Mouse (Mus musculus): ENCODE measurements at regions not wholly inside any gene's neighbourhood (a gene's known extent, or its start where the extent isn't known, plus 50 kb on each side); places are given as distances from the start of the nearest gene placed in this dataset.
A peak's percentile ranks its signal among the peaks of the same experiment; 100 is the strongest.

GRCm38 (mm10) chr3:47348451-47348850, 900.4 kb upstream of the Pabpc4l start:
- peak; percentile 2 for DNase-seq (ENCODE audit: low spot score in 2 of 2)

- no peak for DNase-seq (ENCODE audit: low spot score in 2 of 2)
Measured at GRCm38 (mm10) chr3:47316356-47317028, 868.5 kb upstream of the Pabpc4l start.

- no peak for DNase-seq (ENCODE audit: low spot score in 2 of 2)
Measured at GRCm38 (mm10) chr3:47281783-47282182, 833.8 kb upstream of the Pabpc4l start.

GRCm38 (mm10) chr3:47280270-47280669, 832.3 kb upstream of the Pabpc4l start:
- DNase-seq (ENCODE audit: low spot score in 2 of 2): no peak

GRCm38 (mm10) chr3:47241030-47241429, 793.0 kb upstream of the Pabpc4l start:
- no peak for DNase-seq (ENCODE audit: low spot score in 2 of 2)

- no peak for DNase-seq (ENCODE audit: low spot score in 2 of 2)
Measured at GRCm38 (mm10) chr3:47230234-47230633, 782.2 kb upstream of the Pabpc4l start.

- DNase-seq (ENCODE audit: low spot score in 2 of 2): no peak
Measured at GRCm38 (mm10) chr3:47218587-47218986, 770.6 kb upstream of the Pabpc4l start.

- DNase-seq (ENCODE audit: low spot score in 2 of 2): no peak
Measured at GRCm38 (mm10) chr3:47213141-47213540, 765.1 kb upstream of the Pabpc4l start.

- no peak for DNase-seq (ENCODE audit: low spot score in 2 of 2)
Measured at GRCm38 (mm10) chr3:47197584-47197983, 749.6 kb upstream of the Pabpc4l start.

- DNase-seq (ENCODE audit: low spot score in 2 of 2): no peak
Measured at GRCm38 (mm10) chr3:47184226-47184625, 736.2 kb upstream of the Pabpc4l start.

- no peak for DNase-seq (ENCODE audit: low spot score in 2 of 2)
Measured at GRCm38 (mm10) chr3:47182762-47183161, 734.7 kb upstream of the Pabpc4l start.

GRCm38 (mm10) chr3:47180377-47180776, 732.4 kb upstream of the Pabpc4l start:
- no peak for DNase-seq (ENCODE audit: low spot score in 2 of 2)

All from right cerebral cortex, adult 2 months (tissue).